Mouse (Mus musculus) stomach, postnatal 0 days (tissue): ENCODE measurements around the gene Celf5.

Experiments
- CTCF ChIP-seq: IDR thresholded peaks from 2 replicates; pipeline ENCODE4 v1.5.1; 2016; ENCODE audit warnings: antibody characterized with exemption, low read depth, mild to moderate bottlenecking, moderate library complexity
- EP300 ChIP-seq: optimal IDR thresholded peaks from 2 replicates; pipeline ENCODE3; 2016; ENCODE audit warnings: antibody characterized with exemption

DNA sequence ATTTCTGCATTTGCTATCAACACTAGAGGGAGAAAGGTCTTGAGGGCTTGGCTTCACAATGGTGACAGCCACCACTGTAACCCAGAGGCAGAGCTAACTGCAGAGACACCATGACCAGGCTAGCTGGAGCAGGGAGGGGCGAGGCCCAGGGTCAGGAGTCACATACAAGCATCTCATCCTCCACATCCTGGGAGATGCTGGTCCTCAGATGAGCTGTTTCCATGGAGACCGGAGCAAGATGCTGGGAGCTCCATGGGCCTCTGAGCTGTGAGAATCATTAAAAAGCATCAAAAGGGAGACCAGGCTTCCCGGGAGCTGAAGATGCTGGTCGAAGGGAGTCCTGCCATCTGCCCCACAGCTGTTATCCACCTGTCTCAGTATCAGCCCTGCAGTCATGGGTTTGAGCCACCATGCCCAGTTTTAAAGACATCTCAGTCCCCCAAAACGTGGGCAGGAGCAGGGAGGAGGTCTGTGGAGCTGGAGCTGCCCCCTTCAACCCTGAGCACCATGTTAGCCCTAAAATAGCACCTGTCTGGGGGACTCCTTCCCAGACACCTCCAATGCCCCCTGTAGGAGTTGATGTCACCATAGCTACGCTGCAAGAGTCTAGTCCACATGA lies 2.0 kb upstream of the Celf5 start:
- TF ChIP-seq EP300 (no peak), CTCF (no peak)
